Mouse (Mus musculus): ENCODE data around the gene Hist1h4k.
"Not testable (repeated sequence)": the region's sequence is repeated elsewhere in the genome, so short reads cannot be mapped to it uniquely, and the experiment has no call there.

The Hist1h4k gene

GRCm38 (mm10) chr13:21750159-21751017 lies at the start of gene Hist1h4k:
Gene Hist1h4k (minus strand): TSS chr13:21750505.
- DNase-seq (ENCODE audit: inconsistent ontology term), result peak; percentile 81

GRCm38 (mm10) chr13:21797163-21797562 lies 46.9 kb upstream of the Hist1h4k start:
- DNase-seq (ENCODE audit: inconsistent ontology term), result not testable (repeated sequence)

GRCm38 (mm10) chr13:21795584-21795983 lies 45.3 kb upstream of the Hist1h4k start:
- DNase-seq (ENCODE audit: inconsistent ontology term), result no peak

GRCm38 (mm10) chr13:21790601-21791283 lies 40.4 kb upstream of the Hist1h4k start:
- peak; percentile 30 for DNase-seq (ENCODE audit: inconsistent ontology term)

- DNase-seq (ENCODE audit: inconsistent ontology term), result no peak
Observed at GRCm38 (mm10) chr13:21789925-21790324, 39.6 kb upstream of the Hist1h4k start.

GRCm38 (mm10) chr13:21787760-21788593 lies 37.7 kb upstream of the Hist1h4k start:
- peak; percentile 65 for DNase-seq (ENCODE audit: inconsistent ontology term)

- peak; percentile 96 for DNase-seq (ENCODE audit: inconsistent ontology term)
Observed at GRCm38 (mm10) chr13:21786899-21787629, 36.8 kb upstream of the Hist1h4k start, which contains the start of the genes Hist1h2an and Hist1h2bp. Gene Hist1h2an (minus strand): TSS chr13:21787218. Gene Hist1h2bp (plus strand): TSS chr13:21787461.

GRCm38 (mm10) chr13:21786189-21786898 lies 36.0 kb upstream of the Hist1h4k start:
- peak; percentile 58 for DNase-seq (ENCODE audit: inconsistent ontology term)

- no peak for DNase-seq (ENCODE audit: inconsistent ontology term)
Observed at GRCm38 (mm10) chr13:21784311-21784710, 34.0 kb upstream of the Hist1h4k start.

GRCm38 (mm10) chr13:21783734-21784161 lies 33.4 kb upstream of the Hist1h4k start:
- DNase-seq (ENCODE audit: inconsistent ontology term), result no peak

- DNase-seq (ENCODE audit: inconsistent ontology term), result peak; percentile 91
Observed at GRCm38 (mm10) chr13:21783255-21783617, 32.9 kb upstream of the Hist1h4k start, which contains the start of gene Hist1h3i. Gene Hist1h3i (minus strand): TSS chr13:21783370.

- DNase-seq (ENCODE audit: inconsistent ontology term), result peak; percentile 77
Observed at GRCm38 (mm10) chr13:21782361-21783254, 32.3 kb upstream of the Hist1h4k start.

- DNase-seq (ENCODE audit: inconsistent ontology term), result no peak
Observed at GRCm38 (mm10) chr13:21781639-21782038, 31.3 kb upstream of the Hist1h4k start.

- no peak for DNase-seq (ENCODE audit: inconsistent ontology term)
Observed at GRCm38 (mm10) chr13:21781021-21781555, 30.8 kb upstream of the Hist1h4k start.

- peak; percentile 83 for DNase-seq (ENCODE audit: inconsistent ontology term)
Observed at GRCm38 (mm10) chr13:21779767-21780731, 29.7 kb upstream of the Hist1h4k start, which contains the start of gene Hist1h1b. Gene Hist1h1b (minus strand): TSS chr13:21780625.

- DNase-seq (ENCODE audit: inconsistent ontology term), result peak; percentile 78
Observed at GRCm38 (mm10) chr13:21778814-21779766, 28.8 kb upstream of the Hist1h4k start.

GRCm38 (mm10) chr13:21755707-21756106 lies 5.4 kb upstream of the Hist1h4k start:
- DNase-seq (ENCODE audit: inconsistent ontology term), result no peak

Measured in Muller cell, postnatal 12 days (primary cell).